Mouse (Mus musculus) right cerebral cortex, postnatal 14 days (tissue): Measurements from ENCODE around the gene Lama5.

ENCODE experiments used
- DNase-seq: peaks from one replicate; pipeline ENCODE4 v3.0.0; 2022

The Lama5 gene

DNA sequence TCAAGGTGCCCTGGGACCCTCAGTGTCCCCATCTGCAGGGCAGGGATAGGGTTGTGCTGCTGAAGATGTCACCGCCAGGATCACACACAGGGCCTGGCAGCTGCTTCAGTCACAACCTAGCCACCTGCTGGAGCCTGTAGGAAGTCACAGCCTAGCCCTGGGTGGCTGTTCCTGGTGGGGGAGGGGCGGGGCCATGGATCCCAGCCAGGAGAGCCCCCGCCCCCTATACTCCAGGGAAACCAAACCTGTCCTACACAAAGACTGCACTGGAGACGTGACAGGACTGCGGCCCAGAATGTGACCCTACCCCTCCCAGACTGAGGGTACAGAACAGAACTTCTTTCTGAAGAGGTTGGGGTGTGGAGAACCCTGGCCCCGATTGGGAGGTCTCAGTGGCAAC is 3.4 kb downstream of the Lama5 start:
- no peak for DNase-seq

DNA sequence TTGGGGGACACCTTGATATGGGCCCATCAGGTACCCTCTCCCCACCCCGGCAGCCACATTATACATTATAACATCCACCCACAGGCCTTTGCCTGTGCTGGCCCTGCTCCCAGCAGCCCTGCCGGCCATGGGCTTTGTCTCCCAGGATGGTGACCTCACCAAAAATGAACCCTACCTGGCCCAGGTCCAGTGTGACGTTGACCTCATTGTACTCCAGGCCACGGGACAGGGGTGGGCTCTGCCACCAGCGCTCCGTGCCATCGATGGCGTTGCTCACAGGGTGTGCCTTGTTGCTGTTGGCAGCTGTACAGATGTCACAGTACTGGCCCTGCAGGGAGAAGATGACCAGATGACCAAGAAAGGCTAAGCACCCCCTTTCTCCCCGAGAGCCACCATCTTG is 4.6 kb downstream of the Lama5 start:
- DNase-seq: no peak

DNA sequence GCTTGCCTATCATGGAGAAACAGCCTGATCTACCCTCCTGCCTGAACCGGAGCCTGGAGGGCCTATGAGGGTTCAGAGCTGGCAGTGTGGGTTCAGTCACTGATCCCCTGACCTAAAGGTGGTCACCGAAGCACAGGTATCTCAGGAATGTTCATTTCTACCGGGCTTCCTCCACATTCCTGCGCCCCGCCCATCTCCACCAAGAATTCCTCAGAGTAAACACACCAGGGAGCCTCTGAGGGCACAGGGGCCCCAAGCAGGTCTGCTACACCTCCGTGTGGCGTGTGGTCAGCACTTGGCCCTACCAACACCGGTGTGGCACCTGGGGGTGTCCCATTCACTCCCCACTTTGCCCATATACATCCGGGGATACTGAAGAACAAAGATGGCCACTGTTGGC is 5.5 kb downstream of the Lama5 start:
- DNase-seq: no peak

DNA sequence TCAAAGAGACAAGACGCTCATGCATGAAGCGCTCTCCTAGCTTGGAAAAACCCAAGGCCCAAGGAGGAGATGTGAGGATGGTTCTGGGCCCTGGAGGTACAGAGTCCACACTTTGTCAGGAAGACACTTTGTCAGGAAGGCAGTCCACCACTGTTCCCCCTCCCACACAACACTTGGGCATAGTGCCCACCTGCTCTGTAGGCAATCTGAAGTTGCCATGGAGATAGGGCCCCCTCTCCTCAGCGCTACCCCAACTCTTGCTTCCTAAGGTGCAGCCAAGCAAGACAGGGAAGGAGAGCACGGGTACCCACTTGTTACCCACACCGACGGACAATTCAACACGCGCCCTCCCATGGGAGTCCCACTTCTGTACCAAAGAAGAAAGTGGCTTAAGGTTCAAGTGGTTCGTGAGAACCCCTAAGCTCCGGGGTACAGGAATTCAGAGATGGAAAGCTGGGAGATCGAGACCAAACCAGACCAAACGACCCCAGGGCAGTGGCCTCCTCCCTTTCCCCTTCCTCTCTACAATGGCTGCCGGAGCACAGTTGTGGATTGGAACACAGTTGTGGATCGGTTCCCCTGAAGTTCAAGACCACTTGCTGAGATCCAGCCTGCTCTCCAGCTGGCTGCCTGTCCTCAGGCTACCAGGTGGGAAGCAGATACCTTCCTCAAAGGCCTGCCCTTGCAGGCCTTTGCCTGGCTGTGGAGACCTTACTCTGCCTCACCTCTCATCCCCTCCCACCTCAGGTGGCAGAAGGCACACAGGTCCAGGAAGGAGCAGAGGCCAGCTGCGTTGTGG is 6.3 kb downstream of the Lama5 start:
- no peak for DNase-seq

DNA sequence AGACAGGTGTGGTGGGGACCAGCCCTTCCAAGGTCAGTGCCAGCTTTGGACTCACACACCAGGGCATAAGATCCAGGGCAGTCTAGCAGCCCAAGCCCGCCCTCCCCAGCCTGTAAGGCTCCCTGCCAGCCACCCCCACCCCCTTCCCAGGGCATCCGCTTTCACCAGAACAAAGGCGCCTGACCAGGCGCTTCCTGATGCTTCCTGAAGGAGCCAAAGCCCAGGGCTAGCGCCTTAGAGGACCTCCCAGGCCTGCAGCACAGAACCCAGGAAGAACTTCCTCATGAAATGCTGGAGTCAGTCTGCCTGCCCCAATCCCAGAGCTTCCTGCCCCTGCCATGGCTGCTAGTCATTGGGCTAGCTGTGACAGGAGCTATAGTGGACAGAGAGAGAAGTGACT is 7.0 kb downstream of the Lama5 start:
- DNase-seq: no peak

DNA sequence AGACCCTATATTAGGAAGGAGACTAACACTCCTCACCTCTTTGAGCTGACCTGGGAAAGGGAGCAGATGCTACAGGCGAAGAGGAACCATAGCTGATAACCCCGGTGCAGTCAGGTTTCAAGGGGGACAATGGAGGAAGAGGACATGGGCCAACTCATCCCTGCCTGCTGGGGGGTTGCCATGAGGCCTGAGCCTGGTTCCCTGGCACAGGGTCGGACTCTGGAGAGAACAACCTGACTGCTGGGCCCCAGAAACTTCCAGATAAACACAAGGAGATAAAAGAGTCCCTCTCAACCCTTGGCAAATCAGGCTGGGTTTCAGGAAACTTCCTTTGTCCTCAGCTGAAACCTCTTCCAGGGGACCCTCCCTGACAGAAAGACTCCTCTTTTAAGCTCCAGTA is 7.4 kb downstream of the Lama5 start:
- DNase-seq: no peak

DNA sequence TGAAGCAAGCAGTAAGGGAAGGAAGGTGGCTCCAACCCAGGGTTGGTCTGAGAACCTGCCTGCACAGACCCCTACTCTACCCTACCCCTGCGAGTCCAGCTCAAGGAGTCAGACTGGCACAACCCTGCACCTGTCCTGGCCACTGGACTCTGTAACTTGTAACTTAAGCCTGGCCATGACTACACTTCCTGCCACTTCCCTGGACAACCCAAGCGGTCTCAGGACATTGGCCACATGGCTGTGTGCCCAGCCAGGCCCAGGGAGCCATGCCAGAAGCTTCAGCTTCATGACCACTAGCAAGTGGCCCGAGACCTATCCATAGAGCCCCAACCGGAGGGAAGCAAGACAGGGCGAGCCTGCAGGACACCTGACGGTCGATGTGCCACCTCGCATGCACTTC is 8.1 kb downstream of the Lama5 start:
- no peak for DNase-seq

DNA sequence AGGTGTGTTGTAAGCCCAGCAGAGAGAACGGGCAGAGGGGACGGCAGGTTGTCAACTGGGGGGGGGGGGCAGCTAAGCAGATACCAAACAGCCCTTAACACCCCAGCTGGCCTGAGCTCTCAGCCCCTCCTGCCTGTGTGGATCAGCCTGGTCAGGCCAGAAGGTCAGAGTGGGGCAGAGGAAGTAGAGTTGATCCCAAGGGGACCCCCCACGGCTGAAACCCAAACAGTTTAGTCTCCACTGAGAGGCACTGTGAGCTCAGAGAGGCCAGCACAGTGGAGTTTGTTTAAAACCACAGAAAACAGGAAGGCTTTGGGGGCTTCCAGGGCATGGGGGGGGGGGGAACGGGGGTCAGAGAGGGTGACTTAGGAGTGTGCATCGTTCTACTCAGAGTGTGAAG is 8.7 kb downstream of the Lama5 start:
- DNase-seq: no peak

DNA sequence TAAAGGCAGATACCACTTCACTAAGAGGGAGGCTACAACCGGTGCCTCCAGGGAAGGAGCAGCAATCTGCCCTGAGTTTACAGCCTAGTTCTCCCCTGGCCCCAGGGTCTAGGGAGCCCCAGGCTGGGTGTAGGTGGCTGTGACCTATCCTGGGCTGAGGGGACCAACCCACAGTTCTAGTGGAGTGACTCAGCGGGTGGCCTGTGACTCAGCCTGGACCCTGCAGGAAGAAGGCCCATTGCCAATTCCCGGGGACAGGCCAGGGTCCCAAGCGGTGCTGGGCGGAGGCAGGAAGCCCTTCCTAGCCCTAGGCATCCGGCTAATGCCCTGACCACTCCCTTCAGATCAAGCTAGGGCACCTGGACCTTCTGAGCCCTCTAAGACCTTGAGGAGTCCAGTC is 9.7 kb downstream of the Lama5 start:
- no peak for DNase-seq

DNA sequence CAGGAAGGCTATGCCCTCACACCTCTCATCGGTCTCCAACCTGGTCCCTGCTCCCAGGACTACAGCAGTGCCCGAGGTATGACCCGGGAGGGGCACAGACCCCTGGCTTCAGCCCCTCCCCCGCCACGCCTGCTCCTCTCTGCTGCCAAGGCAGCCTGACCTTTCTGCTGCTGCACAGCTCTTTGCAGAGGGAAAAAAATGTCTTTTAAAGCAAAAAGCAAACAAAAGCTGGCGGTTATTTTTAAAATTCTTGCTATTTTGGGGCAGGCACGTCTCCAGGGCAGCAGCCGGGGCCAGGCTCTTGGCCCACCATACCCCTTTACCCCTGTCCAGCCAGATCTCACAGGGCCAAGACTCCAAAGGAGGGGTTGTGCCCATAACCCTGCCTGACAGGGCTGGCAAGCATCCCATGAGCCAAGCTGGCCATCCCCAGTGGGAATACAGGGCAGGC is 10.6 kb downstream of the Lama5 start:
- no peak for DNase-seq

DNA sequence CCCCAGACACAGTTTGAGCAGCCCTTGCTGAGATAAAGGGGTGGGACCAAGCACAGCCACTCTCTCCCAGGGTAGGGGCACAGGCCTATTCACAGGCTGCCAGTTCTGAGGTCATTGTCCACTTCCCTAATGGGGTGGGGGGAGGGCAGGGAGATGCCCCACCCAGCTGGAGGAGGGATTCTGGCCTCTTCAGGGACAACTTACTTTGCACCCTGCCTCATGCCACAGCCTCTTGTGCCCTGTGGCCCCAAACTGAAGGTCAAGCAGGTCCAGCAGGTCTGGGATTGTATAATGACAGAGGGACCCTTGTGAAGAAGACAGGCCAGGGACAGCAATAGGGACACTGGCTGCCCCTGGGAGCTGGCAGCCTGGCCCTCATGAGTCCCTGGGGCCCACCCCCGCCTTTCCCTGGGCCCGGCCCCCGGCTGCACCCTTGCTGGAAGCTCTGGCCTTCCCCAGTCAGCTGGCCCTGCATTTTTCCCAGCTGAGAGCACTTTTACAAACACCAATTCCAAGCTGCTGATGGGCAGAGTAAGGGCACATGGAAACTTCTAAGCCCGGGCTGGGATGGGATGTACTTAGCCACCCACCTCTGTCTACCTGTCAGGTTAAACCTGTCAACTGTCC is 11.2 kb downstream of the Lama5 start:
- DNase-seq: no peak

DNA sequence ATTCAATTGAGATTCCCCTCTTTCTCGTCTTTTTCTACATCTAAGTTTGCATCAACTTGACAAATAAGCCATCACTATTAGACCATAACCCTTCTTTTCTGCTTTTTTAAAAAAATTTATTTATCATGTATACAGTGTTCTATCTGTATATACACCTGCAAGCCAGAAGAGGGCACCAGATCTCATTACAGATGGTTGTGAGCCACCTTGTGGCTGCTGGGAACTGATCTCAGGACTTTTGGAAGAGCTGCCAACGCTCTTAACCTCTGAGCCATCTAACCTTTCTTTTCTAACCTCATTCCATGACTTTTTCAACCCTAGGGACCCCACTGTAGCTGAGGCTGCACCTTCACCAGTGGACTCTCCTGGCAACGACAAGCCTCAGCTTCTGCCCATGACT is 13.4 kb downstream of the Lama5 start:
- no peak for DNase-seq

DNA sequence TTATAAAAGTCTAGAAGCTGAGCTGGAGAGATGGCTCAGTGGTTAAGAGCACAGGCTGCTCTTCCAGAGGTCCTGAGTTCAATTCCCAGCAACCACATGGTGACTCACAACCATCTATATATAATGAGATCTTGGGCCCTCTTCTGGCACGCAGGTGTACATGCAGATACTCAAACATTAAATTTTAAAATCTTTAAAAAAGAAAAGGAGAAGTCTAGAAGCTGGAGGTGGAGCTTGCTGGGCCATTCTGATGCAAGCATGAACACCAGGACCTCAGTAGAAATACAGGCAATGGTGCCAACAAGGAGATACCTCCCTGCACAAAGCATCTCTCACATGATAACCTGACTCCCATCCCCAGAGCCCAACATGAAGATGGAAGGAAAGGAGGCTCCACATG is 16.7 kb downstream of the Lama5 start:
- DNase-seq: no peak

DNA sequence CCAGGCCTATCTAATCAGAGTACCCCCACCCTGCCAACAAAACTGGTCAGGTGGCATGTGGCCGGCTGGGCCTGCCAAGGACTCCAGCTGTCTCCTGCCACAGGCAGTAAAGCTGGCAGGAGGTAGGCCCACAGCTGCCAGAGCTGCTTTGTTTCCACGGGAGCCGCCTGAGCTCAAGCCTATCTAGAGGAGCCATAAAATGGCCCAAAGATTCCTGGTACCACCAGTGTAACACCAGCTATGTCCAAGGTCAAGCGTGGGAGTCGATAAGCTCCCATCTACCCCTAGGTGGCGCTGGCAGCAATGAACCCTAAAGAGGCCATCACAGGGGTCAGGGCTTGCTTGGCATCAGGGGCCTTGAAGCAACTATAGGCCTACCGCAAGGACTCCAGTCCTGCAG is 17.8 kb downstream of the Lama5 start:
- no peak for DNase-seq

DNA sequence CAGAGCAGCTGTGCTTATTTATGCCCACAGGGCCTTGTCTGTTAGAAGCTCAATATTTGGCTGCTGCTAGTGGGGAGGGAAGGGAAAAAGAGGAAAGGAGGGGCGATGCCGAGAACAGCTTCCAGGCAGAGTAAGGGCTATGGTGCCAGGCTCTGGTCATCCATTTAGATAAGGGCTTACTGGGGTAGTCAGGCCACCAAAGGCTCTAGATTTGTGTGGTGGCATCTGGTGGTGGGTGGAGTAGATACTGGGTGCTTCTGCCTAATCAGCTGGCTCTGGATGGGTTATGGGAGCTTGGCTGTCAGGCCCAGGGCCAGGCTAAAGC is 19.7 kb downstream of the Lama5 start:
- DNase-seq: no peak

DNA sequence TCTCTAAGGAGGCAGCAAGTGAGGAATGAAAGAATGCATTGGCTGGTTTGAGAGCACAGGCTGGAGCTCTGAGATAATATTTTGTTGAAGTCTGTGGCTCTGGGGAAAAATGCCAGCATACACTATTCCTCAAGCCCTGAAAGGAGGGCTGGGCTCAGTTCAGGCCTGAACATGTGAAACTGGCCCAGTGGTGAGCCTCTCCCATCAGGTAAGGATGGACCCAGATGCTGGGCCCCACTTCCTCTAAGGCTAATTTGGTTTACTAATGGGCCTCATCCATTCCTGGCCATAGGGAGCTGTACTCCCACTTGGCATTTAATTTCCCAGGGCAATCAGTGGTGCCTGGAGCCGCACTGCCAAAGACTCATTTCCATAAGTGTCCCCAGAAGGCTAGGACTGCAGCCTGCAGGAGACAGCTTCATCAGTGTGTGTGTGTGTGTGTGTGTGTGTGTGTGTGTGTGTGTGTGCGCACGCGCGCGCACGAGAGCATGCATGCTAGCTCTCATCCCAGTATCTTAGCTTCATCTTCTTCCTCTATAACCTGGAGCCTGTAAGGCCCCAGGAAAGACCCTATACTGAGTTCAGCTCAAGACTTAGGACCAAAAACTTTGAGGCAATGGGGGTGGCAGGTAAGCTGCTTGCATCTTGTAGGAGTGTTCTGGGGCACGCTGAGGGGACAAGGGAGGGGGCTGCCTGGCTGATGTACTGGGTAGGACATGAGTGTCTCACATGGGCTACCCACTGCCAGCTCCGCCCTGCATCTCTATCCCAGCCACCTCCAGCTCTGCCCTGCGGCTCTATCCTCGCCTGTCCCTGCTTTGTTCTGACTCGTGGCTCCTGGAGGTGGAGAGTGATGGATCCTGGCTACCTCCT is 20.3 kb downstream of the Lama5 start:
- no peak for DNase-seq

DNA sequence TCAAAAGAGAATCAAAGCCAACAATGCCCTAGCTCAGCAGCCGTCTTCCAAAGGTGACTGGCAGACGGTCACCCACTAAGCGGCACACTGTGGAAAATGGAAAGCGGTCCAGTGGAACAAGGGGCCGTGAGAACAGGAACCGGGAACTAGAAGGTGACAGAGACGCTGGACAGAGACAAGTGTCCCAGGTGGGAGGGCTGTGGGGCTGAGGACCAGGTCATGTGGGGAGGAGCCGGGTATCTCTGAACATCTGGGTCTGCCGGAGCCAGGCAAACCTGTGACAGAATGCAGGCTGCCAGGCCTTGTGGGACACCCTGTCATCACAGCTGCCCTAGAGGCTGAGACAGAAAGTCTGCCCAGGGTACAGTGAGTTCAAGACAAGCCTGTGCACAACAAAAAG is 21.2 kb downstream of the Lama5 start:
- DNase-seq: no peak

DNA sequence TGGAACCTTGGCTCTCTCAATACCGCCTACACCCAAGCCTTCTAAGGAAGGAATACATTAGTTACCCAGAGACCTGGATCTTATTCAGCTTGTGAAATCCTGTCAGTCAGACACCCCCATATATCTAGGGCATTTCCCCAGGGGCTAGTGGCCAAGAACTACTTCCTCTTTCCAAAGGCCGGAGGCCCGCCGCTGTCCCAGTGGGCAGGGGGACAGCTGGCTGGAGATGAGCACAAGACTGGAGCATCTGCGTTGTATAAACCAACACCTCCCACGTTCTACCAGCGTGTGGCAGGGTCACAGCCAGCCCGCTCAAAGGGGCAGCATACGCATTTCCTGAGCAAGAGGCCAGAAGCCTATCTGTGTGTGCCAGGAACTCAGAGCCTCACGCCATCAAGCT is 22.9 kb downstream of the Lama5 start:
- DNase-seq: no peak

DNA sequence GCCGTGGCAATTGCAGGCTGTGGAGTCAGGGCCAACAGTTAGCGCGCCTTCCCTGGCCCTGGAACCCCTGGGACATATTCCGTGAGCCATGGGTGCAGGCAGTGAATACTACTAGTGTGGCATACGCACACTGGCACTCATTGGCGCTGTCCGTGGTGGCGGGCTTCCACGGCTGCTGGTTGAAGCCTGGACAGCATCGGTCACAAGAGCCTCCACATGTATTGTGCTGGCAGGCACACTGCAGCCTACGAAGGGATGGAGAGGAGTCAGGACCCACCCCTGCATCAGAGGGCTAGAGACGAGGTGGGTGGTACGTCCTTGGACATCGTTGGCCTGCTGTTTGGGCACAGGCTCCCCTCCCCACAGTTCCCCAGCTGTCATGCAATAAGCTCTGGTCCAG is 23.4 kb downstream of the Lama5 start:
- no peak for DNase-seq

DNA sequence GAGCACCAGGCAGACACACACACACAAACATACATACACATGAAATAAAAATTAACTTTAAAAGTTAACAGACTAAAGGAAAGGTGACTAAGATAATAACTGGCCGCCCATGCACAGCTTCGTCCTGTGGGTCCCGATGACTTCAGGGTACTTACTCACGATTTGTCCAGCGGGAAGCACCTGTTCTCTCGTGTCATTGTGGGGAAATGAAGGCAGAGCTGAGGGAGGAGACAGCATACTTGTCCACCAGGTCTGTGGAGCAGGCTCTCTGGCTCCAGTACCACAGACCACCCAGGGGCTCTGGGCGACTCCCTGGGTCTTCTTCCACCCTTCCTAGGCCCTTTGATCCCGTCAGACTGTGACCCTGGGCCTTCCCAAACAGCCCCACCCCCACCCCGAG is 24.4 kb downstream of the Lama5 start:
- no peak for DNase-seq

DNA sequence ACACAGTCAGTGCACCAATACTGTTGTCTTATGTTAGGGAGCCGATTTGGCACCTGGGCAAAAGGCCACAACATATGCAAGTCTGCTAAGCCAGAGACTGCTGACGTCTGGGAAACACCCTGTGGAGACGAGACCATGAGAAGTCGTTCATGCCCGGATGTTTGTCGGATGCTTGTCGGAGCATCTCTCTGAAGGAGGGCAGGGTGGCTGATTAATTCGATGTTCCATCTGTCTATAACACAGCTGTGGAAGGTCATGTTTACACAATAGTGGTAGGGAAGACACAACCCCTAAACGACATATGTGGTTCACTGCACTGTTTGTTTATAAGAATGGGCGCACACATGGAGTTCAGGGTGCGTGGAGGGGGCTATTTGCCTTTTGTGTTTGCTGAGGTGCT is 25.0 kb downstream of the Lama5 start:
- DNase-seq: no peak

DNA sequence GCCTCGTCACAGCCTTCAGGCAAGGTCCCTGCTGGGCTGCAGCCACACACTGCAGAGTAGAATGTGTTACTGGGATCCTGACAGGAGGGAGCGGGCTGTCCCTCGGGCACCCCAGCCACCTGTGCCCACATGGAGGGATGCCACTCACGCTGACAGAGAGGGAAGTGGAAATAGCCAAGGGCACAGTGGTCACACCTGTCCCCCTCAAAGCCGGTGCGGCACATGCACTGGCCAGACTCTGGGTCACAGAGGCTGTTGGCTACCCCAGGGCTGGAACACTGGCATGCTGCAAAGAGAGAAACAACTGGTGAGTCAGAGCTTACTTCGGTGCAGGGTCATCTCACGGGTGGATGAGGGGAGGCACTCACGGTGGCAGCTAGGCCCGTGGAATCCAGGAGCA is 26.9 kb downstream of the Lama5 start:
- DNase-seq: no peak

DNA sequence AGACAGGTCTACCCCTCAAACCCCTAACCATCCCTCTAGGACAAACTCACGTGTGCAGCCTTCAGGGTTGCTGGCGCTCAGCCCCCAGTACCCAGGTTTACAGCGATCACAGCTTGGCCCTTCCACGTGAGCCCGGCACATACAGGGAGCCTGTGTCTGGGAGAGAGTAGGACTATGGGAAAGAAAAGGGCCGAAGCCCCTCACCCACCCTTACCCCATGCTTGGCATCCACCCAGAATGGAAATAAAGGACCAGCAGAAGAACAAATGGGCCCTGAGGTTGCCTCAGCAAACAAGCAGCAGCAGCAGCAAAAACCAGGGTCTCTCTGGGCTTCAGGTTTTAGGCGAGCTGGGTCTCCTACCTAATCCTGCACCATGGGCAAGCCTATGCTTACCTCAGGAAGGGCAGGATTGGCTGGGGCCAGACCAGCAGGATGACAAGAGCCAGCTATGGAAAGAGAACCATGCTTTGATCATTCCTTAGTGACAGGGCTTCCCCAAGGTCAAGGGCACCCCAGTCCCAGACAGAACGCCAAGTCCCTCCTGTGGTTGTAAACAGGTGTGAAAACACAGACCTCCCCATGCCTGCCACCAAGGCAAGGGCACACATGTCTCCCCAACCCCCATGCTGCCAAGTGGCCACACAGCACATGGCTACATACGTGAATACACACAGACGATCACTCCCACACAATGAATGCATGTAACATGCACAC is 28.2 kb downstream of the Lama5 start:
- no peak for DNase-seq
